Mouse (Mus musculus): ENCODE data around the gene Gm29094.
"Not testable (repeated sequence)": the region's sequence is repeated elsewhere in the genome, so short reads cannot be mapped to it uniquely, and the experiment has no call there.

Gm29094 gene

DNA sequence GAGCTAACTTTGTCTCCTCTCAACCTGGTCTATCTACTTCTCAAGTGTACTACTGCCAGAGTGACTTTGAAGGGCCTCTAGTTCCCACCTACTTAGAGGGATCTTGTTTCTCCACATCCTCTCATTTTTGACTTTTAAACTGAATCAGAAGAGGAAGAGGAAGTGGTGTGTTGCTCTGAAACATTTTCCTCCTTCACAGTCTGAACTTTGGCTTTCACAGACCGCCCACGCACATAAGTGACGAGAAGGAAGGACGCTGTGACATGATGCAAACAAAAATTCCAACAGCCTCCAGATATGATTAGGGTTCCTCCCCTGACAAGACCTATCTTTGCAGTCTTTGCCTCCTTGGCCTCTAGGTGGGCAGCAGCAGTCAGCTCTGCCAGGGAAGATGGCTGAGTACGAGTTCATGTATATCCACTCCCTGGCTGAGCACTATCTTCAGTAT lies at the start of gene Gm29094, which contains the start of gene Bcl2a1b:
Gene Gm29094 (plus strand): TSS at position 411 of the 448 bp plus-strand sequence.
Gene Bcl2a1b (plus strand): TSS at position 241 of the 448 bp plus-strand sequence.
- DNase-seq (ENCODE audit: low read depth): not testable (repeated sequence)

DNA sequence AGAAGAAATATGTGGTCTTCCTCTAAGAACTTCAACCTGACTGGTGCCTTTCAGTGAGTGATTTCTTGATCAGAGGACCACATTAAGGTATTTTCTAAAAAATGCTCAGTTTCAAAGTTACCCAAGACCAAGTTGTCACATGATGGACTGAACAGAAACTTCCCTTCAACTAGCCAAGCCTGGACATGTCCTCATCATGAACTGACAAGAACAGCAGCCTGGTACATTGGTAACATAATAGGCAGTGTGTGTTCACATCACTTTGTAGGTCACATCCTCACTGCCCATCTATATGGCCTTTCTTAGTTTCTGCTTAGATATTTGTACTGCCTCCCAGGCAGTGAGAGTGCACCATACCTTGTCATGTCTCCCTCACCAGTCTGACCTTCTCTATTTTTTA lies 26.6 kb upstream of the Gm29094 start:
- DNase-seq (ENCODE audit: low read depth): not testable (repeated sequence)

DNA sequence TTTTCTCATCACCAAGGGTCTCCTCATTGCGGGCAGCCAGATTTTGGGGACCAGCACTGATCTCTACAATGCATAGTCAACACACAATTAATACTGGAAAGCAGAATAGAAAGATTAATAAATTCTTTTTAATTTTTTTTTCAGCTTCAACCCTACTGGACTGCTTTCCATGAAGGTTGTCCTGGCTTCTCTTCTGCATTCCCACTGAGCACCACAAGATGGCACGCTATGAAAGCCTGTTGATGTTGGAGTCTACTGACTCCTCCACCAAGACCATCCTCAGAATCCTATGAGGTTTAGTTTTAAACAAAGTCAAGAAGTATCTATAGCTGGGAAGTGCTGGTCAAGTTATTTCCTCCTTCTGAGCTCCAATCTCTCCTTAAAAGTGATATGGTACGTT lies 20.3 kb upstream of the Gm29094 start:
- not testable (repeated sequence) for DNase-seq (ENCODE audit: low read depth)

DNA sequence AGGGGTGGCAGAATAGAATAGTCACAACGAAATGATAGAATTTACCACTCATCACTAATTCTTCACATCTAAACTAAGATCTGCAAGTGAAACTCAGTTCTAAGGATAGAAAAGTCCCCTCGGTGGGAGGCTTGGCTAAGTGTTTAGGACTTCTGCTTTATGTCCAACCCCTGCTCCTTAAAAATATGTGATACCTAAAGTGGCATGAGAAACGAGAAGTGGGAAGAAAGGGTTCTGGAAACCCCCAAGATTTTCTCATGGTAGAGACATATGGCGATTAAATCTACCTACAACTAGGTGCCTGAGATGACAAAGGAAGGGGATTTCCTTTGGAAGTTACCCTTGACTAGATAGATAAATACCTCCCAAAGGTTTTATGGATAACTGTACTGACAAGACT lies 19.7 kb upstream of the Gm29094 start:
- not testable (repeated sequence) for DNase-seq (ENCODE audit: low read depth)

DNA sequence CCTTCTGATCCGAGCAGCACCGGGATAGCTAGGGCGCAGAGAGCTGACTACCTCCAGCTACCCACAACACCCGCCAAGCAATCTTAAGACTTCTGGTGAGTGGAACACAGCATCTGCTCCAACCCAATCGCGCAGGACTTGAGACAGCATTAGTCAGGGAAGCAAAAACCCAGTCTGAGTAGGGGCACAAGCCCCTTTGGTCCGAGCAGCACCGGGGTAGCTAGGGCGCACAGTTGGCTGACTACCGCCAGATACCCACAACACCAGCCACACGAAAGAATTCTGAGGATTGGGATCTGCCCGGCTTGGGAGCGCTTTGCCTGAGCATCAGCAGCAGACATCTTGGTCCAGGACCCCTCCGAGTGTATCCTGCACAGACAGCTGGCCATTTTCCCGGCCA lies 12.2 kb upstream of the Gm29094 start:
- DNase-seq (ENCODE audit: low read depth): not testable (repeated sequence)

DNA sequence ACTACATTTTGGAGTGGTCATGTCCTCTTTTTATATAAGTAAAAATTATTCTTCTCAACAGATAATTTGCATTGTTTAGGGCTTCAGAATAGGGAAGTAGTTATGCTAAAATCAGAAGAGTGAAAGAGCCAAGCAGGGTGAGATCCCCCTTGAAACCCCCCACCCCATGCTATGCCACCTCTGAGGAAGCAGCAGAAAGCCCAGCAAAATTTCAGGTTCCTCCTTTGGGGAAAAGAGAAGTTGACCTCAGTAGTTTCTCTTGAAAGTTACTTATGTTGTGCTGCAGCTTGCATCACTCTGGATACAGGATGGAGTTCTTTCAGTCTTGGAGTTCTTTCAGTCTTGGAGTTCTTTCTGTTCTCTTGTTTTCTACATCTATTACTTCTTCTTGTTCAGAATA lies 3.7 kb upstream of the Gm29094 start:
- not testable (repeated sequence) for DNase-seq (ENCODE audit: low read depth)

DNA sequence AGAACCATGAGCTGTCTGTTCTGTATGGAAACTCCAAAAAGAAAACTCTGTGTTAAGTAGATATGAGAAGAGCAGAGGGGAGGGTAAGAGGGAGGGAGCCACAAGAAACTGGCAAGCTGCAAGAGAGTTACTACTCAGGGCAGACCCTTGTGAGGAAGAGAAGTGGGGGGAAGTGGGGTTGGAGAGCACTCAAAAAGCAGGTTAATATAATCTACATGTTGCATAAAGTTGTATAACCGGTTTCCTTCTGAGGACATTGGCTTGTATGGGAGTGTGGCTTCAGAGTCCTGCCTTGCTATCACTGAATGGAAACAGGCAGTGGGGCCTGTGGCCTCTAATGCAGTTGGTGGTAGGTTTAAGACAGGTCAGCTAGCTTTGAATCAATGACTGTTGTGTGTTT lies 1.7 kb upstream of the Gm29094 start:
- not testable (repeated sequence) for DNase-seq (ENCODE audit: low read depth)

DNA sequence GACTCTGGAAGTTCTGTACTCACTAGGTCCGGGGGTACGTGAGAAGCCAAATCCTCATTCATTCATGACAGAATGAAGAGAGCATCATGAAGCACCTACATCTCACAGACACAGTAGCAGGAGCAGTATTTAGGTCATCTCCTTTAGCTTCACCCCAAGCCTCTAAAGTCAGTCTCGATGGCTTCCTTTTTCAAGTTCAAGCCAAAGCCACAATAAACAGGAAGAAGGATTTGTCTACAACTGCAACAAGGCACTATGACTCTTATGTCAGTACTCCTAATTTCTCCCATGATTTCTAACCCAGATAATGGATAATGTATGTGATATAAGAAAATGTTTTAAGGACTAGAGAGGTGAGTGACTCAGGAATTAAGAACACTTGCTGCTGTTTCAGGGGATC lies 830 bp upstream of the Gm29094 start:
- not testable (repeated sequence) for DNase-seq (ENCODE audit: low read depth)

DNA sequence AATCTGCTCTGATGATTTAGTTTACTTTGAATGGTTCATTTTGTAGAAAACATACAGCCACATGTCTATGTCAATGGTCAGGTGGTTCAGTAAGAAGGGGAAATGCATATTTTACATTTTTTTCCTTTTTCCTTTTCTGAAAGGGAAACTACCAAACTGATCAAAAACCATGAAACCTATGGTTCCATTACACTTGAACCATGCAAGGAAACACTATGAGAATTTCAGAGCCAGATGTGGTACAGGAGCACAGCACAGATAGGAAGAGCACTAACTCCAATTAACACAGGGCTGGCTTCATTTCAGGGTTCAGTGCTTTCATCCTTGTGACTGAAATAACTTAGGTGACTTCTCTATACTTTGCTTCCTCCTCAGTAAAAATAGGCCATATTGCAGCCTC lies 3.1 kb downstream of the Gm29094 start:
- DNase-seq (ENCODE audit: low read depth): not testable (repeated sequence)

DNA sequence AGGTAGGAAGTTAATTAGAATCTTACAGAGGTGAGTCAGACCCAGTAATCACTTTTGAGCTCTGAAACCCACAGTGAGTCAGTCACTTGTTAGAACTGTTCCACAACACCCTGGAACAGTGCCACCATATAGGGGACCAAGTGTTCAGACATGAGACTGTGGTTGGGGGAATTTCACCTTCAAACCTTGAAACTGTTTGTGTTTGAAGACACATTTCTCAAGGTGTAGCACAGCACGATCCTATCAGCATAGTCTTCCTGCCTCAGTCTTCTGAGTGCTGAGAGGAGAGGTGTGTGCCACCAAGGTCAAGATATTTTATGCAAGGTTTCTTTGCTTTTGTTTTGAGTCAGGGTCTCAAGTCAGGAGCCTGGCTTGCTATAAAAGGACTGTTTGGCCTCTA lies 9.8 kb downstream of the Gm29094 start:
- not testable (repeated sequence) for DNase-seq (ENCODE audit: low read depth)

DNA sequence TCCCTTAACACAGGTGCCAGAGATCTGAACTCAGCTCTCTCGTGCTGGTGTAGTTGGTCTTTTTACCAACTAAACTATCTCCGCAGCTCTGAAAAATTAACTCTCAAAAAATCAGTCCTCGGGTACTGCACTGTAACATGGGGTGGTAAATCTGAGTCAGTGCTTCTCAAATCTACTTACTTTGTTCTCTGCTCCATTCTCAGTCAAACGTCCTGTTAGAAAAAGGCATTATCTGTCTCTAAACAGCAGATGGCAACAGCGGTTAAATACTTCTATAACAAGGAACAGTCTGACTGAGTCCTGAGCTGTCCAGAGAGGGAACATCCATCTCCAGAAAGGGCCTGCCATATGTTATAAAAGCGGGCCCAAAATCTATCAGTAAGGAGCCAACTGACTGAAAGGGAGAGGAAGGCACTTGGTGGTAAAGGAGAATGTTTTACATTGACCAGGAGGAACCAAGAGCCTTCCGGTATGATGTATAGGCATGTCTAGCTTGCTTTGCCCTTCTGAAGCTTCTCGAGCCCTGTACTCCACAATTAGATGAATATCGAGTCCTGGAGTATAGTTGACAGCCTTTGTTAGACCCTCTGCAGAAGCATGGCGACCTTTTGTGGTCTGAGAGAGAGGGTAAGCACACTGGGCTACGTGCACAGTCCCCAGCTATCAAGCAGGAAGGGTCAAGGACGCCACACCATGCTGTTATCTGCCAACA lies 11.3 kb downstream of the Gm29094 start, which contains the start of gene Mthfs:
Gene Mthfs (plus strand): TSS at position 324 of the 712 bp plus-strand sequence.
- not testable (repeated sequence) for DNase-seq (ENCODE audit: low read depth)

DNA sequence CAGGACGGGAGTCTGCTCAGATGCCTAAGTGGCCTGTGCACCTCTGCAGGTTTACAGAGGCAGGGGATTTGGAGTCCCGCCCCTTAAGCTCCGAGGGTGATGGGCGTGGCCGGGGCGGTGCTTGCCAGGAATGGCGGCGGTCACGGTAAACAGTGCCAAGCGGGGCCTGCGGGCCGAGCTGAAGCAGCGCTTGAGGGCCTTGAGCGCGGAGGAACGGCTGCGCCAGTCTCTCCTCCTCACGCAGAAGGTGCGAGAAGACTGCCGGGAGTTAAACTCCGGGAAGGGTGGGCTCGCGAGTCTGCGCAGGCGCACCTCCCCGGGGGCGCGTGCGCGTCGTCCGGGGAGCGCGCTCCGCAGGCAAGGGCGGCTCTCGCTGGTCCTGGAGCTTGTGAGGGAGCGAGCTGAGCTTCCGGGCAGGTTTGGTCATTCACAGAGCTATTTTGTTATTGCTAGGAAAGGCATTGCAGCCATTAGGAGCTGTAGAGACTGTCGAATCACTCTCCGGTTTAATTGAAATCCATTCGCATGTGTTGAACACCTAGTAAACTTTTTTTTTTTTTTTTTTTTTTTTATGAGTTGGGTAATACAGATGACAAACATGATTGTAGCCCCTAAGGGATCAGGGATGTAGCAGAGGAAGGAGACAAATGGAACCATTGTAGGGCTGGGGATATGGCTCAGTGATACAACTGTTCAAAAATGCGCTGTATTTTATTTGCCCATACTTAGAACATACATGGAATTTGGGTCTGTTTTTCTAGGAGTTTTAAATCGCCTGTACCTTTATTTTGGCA lies 12.1 kb downstream of the Gm29094 start:
- DNase-seq (ENCODE audit: low read depth): not testable (repeated sequence)

DNA sequence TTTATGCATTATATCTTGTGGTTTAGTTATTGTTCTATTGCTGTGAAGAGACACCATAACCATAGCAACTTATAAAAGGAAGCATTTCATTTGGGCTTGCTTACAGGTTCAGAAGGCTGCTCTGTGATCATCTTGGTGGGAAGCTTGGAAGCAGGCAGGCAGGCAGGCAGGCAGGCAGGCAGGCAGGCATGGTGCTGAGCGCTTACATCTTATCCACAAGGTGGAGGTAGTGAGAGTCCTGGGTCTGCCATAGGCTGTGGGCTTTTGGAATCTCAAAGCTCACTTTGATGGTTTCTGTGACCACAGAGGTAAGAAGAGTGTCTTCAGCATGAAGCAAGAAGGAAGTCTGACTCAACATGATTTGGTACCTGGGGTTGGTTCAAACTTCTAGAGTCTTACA lies 13.2 kb downstream of the Gm29094 start:
- not testable (repeated sequence) for DNase-seq (ENCODE audit: low read depth)

DNA sequence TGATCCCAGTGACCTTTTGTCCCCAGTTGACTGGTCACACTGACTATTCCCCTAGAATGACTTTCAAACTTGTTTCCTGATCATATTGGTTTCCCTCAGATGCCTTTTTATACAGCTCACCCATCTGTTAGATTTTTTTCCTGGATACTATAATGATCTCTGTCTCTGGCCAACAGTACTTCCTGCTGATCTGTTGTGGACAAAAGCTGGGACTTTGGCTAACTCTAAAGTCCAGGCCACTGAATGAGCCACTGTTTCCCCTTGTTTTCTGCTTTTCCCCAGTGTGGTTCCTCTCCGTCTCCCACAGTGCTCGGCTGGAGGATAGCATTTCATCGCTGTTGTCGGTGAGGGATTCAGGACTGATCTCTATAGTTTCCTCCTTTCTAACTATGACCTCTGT lies 19.0 kb downstream of the Gm29094 start:
- DNase-seq (ENCODE audit: low read depth): not testable (repeated sequence)

DNA sequence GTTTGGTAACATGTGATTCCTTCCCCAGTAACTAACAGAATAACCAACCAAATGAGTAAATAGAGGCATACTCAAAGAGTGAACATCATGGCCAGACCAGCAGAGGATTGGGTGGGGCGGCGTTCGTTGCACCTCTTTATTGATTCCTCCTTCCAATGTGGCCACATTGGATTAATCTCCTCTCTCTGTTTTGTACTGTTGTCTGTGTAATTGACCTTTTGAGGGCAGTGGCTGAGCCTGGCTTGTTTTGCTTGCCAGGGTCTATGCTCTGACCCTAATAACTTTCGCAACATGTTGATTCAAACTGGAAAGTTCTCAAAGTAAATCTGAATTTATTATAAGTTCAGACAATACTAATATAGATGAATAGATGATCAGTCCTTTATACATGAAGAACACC lies 20.5 kb downstream of the Gm29094 start:
- DNase-seq (ENCODE audit: low read depth): not testable (repeated sequence)

DNA sequence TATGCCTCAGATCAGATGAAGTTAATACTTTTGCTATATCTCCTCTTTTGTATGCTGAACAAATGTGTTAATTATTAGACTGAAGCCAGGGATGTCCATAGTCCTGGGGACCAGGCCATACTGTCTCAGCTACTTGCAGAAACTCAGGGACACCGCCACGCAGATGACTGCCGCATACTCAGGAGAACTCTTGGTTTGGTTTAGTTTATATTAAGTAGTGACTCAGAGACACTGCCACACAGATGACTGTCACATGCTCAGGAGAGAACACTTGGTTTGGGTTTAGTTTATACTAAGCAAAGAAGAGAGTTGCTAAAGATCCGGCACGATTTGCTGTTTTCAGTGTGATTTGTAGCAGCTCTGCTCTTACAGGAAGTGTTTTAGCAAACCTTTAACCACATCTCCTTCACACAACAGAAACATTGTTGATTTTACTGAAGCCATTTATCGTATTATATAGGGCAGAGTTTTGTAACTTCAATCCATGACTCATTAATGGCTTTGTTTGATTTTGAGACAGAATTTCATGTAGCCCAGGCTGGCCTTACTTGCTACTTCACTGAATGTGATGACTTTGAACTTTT lies 21.6 kb downstream of the Gm29094 start:
- not testable (repeated sequence) for DNase-seq (ENCODE audit: low read depth)

DNA sequence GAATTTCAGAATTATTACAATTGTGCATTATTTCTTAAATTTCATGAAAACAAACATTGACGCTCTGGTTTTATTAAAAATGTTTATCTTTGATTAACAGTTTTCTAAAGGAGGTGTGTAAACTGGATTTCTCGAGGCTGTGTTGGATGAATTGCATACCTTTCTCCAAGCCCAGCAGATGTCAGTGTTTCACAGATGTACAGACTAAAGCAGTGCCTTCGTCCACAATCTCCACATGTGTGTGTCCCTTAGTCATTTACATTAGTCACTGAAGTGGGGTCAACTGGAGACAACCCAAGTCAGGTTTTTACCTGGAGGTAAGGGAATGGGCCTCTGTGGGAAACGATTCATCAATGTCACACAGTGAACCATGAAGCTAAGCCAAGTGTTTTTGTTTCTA lies 26.9 kb downstream of the Gm29094 start:
- DNase-seq (ENCODE audit: low read depth): no peak

DNA sequence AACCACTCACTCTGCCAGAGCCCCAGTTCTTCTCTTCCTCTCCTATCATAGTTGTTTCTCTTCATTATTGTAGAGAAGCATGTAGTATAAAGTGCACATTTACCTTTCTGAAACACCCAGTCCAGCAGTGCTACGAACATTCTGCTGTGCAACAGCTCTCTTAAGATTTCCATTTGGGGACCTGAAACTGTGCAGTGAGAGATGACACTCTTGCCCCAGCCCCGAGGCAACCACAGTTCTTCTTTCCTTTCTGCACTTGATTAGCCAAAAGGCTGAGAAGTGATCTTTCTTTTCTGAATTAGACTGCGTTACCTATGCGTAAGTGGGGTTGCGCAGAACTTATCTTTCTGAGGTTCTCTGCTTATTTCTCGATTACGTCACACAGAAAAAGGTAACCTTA lies 28.9 kb downstream of the Gm29094 start:
- no peak for DNase-seq (ENCODE audit: low read depth)

DNA sequence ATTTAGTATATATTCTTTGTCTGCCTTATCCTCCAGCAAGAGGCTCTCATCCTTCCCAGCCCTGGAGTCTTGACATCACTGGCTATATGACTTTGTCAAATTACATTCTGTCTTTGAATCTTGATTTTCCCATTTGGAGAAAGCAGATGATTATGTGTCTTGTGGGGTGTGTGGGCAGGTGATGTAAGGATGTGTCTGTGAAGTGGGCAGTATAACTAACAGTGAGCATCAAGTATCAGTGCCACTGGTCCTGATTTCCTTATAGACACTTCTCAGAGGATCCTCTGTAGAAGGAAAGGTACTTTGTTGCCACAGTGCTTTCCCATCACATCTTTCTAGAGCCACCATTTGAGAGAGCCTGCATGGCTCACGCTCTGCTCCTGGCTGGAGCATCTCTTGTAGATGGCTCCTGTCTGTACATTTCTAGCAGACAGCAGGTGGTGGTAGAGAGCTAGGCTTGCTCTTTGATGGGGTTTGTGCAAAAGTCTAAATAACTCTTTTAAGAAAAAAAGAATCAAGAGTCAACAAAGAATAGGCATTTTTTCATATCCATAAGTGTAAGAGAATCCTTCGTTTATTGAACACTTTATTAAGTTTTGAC lies 31.8 kb downstream of the Gm29094 start:
- DNase-seq (ENCODE audit: low read depth): not testable (repeated sequence)

DNA sequence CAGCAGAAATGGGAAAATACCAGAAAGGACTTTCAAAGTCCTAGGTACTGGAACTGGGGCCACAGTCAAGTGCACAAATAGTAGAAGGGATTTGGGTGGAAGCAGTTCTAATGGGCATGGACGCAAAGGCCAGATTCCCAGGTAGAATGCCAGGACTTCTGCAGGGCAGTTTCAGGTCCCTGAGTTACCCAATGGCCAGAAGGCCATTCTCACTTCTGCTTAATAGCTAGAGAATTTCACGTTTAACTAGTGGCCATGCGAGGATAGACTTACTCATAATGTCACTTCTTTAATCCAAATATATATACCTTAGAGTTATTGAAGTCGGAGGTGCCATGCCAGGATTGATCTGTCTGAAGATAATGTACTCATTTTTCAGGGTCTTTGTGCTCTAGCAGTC lies 38.0 kb downstream of the Gm29094 start:
- not testable (repeated sequence) for DNase-seq (ENCODE audit: low read depth)

DNA sequence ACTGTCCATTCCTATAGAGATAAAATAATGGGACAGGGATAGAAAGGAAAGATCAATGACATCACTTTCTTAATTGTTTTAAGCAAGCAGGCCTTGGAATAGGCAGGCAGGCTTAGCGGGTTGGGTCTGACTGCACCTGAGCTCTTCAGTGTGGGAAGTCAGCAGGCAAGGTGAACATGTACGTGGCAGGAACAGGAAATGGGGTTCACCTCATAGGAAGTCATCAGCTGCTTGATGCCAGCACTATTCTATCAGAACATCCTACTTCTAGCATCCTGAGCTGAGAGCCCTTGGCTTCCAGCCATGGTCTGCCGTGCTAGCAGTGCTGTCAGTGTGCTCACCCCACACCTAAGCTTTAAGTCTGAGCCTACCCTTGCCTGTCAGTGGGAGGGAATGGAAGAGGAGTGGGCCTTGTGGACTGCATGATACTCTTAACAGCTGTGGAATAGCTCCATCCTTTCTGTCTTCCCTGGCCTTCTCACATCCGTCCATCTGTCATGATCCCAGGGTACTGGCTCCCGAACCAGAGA lies 39.9 kb downstream of the Gm29094 start:
- DNase-seq (ENCODE audit: low read depth): not testable (repeated sequence)

DNA sequence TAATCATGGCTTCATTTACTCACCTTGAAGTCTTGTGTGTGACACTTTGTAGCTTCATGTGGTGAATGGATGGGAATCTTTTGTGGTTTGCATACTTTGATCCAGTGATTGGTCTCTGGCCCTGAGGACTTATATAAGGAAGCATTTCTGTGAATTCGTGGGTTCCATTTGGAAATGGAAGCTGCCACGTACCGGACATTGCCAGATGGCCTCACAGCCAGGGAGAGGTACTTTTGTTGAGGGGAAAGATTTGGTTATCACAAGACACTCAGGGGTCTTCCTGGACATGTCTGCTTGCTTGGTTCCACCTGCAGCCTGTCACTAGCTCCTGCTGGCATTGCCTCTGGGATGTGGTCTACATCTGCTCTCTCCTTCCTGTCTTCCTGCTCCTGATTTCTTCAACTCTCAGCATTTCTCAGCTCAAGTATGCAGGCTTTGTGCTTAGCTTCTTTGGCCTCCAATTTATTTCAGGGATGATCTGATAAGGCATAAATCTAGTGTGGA lies 41.4 kb downstream of the Gm29094 start:
- not testable (repeated sequence) for DNase-seq (ENCODE audit: low read depth)

Measured in c-Kit-positive CD71-negative TER-119-negative erythroid progenitor cells, embryonic 14.5 days (primary cell).